Mouse (Mus musculus): ENCODE measurements around the gene Zpr1.

Gene Zpr1

DNA sequence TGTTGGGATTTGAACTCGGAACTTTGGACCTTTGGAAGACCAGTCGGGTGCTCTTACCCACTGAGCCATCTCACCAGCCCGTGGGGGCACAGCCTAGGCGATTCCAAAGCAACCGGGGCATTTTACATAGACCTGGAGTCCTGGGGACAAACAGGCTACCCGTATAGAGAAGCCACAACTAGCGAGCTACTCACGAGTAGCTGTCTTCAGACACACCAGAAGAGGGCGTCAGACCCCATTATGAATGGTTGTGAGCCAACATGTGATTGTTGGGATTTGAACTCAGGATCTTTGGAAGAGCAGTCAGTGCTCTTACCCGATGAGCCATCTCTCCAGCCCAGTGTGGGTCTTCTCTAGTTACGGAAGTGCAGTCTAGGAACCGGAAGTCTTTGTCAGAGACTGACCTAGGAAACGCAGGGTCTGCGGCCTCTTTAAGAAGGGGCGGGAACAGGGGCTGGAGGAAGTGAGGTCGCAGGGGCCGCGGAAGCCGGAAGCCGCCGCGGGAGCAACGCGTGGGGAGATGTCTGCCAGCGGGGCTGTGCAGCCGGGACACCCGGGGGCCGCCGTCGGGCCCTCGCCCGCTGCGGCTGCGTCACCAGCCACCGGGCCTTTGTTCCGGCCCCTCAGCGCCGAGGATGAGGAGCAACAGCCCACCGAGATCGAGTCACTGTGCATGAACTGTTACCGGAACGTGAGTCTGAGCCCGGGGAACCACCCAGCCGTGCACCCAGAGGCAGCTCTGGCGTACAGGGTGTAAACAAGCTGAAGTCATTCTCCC, at the start of gene Zpr1:
Gene Zpr1 (plus strand): TSS at position 388 of the 778 bp plus-strand sequence.
- peak; percentile 94 for DNase-seq (ENCODE audit: low read depth, low spot score)

DNA sequence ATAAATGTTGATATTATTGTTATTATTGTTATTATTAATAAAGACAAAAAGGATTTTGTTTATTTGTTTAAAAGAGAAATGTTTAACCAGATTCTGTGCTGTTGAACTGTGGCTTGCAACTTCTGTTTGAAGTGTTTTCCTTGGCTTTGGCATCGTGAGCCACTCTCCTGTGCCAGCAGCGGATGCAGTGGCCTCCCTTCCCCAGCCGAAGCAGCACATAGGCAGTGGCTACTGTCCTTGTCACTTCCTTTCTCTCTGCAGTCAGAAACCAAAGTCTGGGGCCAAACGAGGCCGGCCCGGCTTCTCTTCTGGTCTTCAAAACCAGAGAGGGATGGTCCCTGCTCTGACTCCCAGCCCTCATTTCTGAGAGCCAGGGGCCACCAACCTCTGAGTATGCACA, 49.8 kb upstream of the Zpr1 start:
- no peak for DNase-seq (ENCODE audit: low read depth, low spot score)

DNA sequence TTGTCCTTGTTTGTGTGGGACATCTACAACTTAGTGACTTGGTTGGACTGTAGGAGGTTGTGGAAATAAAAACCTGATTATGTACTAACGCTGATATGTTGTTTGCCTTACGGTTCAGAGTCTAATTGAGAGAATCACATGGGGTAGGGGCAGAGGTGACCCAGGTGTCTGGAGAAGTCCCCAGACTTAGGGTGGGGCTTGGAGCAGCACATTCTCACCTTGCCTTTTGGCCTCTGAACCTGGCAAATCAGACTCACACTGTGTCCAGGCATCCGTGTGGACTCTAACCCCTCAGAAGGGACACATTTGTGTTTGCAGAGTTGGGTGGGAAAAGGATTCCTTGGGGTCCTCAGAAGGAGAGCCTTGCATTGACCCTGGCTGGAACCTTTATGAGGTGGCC, 48.8 kb upstream of the Zpr1 start:
- no peak for DNase-seq (ENCODE audit: low read depth, low spot score)

DNA sequence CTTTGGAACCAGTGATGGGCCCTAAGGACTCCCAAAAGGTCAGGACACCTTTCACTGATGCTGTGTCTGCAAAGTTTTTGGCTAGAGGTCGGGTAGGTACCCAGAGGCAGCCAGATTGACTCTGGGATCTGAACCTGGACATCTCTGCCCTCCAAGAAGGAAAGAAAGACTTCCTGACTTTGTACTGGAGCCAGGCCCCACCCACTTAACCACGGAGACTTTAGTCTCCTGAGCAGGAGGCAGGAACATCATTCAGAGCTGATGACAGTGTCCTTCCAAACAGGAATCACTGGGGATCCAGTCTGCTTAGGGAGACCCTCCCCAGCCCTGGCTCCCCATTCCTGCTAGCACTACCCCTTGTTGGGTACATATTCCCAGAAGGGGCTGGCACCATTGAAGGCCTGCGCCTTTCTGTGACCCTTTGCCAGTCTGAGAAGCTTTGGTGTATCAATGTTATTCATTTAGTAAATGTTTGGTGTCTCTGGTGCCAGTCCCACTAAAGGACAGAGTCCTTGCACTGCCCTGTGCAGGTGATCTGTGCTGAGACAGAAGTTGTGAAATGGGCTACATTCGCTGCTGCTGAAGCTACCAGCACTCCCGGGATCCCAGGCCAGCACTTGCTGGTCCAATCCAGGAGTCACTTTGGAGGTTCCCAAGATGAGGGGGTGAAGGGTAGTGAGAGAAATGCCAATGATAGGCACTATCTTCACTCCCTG, 47.8 kb upstream of the Zpr1 start:
- DNase-seq (ENCODE audit: low read depth, low spot score): no peak

DNA sequence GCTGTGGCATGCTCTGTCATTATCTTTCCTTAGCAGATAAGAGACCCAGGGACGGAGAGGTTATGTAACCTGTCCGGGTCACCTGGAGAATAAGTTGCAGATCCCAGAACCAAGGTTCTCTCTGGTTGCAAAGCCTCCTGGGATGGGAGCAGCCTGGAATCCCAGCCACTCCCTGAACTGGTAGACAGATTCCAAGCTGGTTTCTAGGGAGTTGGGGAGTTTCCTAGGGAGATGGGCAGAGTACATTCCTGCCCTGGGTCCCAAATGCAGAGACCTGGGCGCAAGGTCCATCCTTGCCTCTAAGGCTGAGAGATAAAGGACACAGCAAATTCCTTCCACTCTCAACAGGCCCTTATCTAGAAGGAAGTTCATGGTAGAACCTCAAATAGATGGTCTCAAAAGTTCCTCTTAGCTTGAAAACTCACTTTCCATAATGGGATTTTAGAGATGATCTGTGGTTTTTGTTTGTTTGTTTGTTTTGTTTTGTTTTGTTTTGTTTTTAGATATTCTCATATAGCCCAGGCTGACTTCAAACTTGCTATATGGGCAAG, 45.7 kb upstream of the Zpr1 start:
- no peak for DNase-seq (ENCODE audit: low read depth, low spot score)

DNA sequence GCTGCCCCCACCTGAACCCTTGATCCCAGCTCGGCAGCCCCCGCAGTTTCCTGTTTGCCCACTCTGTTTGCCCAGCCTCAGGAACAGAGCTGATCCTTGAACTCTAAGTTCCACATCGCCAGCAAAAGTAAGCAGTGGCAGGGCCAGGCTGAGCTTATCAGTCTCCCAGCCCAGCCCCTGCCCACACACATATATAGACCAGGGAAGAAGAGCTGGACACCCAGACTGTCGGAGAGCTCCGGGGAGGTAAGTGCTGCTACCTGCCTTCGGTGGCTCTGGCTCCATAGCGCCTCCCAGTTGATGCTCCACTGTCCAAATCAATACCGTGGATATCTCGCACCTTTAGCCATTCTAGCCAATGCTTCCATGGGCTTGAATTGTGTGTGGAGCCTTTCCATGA, 44.4 kb upstream of the Zpr1 start, which contains the start of gene Apoa1:
Gene Apoa1 (plus strand): TSS at position 90 of the 400 bp plus-strand sequence.
- no peak for DNase-seq (ENCODE audit: low read depth, low spot score)

DNA sequence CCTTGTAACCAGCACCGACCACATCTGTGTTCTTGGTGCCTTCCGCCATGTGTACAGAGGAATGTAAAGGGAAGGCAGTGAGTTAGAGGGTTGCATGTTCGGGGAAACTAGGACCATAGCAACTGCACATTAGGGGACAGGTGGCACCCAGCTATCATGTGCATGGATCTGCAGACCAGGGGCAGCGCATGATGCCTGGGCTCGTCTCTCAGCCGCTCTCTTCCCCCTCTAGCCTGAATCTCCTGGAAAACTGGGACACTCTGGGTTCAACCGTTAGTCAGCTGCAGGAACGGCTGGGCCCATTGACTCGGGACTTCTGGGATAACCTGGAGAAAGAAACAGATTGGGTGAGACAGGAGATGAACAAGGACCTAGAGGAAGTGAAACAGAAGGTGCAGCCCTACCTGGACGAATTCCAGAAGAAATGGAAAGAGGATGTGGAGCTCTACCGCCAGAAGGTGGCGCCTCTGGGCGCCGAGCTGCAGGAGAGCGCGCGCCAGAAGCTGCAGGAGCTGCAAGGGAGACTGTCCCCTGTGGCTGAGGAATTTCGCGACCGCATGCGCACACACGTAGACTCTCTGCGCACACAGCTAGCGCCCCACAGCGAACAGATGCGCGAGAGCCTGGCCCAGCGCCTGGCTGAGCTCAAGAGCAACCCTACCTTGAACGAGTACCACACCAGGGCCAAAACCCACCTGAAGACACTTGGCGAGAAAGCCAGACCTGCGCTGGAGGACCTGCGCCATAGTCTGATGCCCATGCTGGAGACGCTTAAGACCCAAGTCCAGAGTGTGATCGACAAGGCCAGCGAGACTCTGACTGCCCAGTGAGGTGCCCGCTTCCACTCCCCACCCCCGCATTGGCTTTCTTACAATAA, 43.1 kb upstream of the Zpr1 start:
- DNase-seq (ENCODE audit: low read depth, low spot score): peak; percentile 70

DNA sequence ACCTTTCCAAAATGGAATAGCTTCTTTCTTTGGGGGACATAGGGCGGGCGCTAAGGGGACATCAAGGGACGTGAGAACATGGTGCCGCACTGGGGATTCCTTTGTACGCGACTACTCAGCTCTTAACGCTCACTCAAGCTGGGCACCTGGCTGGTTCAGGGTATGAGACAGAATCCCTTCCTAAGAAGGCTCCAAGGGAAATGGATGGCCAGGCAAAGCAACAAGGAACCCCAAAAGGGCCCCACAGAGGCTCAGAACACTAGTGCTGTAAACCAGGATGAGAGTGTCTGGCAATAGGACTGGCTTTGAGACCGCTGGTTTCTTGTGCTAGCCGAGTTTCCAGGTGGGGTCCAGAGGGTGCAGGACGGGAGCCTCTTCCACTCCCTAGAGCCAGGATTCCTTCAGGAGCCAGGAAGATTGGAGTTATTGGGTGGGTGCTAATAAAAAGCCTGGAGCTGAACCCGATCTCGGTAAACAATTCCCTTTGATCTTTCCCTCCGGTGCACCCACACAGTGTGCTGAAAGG, 42.4 kb upstream of the Zpr1 start:
- no peak for DNase-seq (ENCODE audit: low read depth, low spot score)

DNA sequence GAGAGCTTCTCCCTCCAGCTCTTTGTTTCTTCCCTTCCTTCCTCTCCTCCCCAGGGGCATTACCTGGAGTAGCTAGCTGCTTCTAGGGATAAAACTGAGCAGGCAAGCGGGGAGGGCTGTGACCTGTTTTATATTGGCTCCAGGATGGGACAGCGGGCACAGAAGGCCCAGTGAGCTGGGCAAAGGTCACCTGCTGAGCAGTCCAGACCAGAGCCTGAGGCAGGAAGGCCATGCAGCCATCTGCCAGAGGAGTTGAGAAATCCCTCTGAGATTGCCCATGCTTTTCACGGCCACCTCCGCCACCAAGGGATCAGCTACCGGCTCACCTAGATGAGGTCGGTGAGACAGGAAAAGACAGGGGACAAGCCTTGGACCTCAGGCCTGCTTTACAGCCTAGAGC, 37.7 kb upstream of the Zpr1 start:
- no peak for DNase-seq (ENCODE audit: low read depth, low spot score)

DNA sequence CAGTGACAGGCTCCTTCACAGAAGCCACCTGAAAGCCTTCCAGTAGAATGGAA, 37.4 kb upstream of the Zpr1 start, which contains the start of gene Apoc3:
Gene Apoc3 (minus strand): TSS at position 41 of the 53 bp plus-strand sequence.
- DNase-seq (ENCODE audit: low read depth, low spot score): no peak

DNA sequence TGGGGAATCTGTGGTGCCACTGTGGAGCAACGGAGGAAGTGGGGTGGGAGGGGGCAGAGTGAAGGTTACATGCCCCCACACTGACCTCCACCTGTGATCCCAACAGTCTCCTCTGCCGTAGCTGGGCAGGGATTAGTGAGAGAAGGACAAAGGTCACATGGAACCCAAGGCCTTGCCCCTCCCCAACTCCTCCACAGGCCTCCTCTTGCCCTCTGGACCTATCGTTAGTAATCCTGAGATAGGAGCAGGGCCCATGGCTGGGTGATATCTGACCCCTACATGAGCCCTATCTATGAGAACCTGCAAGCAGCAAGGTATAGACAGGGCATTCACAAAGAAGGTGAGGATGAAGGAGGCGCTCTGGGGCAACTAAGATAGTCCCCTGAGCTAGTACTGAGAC, 37.2 kb upstream of the Zpr1 start:
- no peak for DNase-seq (ENCODE audit: low read depth, low spot score)

DNA sequence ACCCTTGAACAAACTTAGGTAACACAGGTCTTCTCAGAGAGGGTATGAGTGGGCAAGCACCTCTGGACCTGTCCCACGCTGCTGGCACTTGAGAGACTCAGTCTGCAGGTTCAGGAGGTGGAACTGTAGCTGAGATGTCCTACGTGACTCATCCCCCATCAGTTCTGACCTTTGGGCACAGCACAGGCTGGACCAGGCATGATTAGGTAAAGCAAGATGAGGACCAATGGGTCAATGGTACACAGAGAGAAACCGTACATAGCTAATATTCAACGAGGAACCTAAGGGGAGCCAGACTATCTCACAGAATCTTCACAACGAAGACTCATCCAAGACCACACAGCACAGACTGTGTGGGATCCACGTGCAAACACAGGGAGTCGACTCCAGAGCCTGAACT, 34.0 kb upstream of the Zpr1 start:
- DNase-seq (ENCODE audit: low read depth, low spot score): no peak

DNA sequence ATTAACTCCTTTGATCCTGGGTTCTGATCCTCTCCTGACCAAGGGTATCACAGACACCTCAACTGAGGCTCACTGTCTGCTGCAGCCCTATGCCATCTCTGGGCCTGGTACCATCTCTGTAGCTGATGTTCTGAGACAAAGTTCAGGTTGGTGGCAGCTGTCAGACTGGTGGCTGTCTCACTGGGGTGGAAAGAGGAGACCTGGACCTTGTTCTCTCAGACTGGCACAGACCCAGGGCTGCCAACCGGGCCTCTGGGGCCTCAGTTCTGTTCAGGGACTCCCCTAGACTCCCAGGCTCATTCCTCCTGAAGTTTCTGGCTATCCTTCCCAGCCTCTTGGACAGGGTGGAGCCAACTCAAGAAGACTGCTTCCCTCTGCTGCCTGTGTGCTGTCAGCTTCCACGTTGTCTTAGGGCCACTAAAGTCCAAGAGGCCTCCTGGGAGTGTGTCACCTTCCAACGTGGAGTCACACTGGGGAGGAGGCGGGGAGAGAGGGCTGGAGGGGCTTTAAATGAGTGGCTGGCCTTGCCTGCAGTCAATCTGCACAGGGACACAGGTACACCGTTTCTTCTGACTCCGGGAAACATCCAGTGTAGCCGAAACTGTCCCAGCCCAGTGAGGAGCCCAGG, 32.2 kb upstream of the Zpr1 start, which contains the start of gene Apoa4:
Gene Apoa4 (plus strand): TSS at position 171 of the 628 bp plus-strand sequence.
- DNase-seq (ENCODE audit: low read depth, low spot score): no peak

DNA sequence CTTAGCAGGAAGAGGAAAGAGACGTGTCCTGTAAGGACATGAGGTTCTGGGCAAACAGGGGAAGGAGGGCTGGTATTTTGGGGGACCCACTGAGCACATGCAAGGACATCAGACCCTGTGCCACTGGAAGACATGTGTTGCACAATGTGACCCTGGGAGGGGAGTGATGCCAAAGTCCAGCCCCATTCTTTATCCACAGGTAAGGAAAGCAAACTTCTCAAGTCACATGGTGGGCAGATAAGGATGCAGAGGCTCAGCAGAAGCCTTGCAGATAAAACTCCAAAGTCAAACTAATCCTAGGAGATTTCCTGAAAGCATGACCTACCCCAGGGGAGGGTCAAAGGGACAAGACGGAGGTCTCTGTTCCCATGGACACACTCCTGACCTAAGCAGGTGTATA, 31.0 kb upstream of the Zpr1 start:
- no peak for DNase-seq (ENCODE audit: low read depth, low spot score)

DNA sequence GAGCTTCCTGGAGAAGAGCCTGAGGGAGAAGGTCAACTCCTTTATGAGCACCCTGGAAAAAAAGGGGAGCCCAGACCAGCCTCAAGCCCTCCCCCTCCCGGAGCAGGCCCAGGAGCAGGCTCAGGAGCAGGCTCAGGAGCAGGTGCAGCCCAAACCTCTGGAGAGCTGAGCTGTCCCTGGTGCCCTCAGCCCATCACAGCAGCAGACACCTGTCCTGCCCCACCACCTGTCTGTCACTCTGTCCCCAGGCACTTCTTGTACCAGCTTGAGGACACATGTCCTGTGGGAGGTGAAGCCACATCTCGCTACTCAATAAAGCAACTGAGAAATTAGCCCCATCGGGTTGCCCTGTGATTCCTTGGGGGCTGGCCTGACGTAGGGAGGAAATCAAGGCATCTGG, 29.7 kb upstream of the Zpr1 start:
- no peak for DNase-seq (ENCODE audit: low read depth, low spot score)

DNA sequence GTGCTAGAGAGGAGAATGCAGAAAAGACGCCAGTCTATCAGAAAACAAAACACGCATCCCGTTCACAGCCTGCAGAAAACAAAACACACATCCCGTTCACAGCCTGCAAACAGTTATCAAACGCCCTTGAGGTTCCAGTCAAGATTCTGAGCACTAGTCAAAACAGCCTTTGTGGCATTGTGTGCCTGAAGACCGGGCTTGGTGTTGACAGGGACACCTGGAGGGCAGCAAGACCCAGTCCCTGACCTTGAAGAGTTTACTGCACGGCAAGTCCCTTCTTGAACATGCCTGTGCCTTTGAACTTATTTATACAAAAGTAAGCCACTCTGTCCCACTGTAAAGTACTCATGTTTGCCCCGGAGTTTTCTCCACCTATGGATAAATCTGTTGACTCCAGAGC, 29.3 kb upstream of the Zpr1 start:
- DNase-seq (ENCODE audit: low read depth, low spot score): no peak

DNA sequence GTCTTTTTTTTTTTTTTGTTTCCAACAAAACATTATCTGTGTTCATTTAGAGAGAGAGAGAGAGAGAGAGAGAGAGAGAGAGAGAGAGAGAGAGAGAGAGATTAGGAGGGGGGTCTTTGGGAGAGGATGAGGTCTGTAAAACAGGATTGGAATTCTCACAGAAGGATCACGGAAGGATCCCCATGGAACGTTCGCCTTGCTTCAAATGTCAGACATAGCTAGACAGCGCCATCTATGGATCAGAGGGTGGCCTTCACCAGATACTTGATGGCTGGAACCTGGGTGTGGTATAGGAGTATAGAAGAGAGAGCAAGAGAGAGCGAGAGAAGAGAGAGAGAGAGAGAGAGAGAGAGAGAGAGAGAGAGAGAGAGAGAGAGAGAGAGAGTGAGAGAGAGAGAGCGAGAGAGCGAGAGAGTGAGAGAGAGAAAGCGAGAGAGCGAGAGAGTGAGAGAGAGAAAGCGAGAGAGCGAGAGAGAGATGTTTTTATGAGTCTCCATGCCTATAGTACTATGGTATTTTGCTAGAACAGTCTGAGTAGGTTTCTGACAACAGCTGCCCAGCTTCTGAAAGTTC, 26.0 kb upstream of the Zpr1 start:
- peak; percentile 89 for DNase-seq (ENCODE audit: low read depth, low spot score)

DNA sequence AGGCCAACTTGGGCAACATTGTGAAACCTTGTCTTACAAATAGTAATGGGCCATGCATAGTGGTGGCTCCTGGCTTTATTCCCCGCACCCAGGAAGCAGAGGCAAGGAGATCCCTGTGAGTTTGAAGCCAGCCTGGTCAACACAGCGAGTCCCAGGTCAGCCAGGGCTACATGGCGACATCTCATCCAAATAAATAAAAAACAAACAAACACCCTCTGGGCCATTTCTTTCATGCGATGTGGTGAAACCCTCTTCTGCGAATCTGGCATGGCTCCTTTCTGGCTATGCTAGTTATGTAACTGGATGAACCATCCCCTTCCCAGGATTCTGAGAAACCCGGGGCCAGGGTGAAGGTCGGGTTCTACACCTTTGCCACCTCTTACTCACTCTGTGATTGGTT, 16.7 kb upstream of the Zpr1 start:
- no peak for DNase-seq (ENCODE audit: low read depth, low spot score)

DNA sequence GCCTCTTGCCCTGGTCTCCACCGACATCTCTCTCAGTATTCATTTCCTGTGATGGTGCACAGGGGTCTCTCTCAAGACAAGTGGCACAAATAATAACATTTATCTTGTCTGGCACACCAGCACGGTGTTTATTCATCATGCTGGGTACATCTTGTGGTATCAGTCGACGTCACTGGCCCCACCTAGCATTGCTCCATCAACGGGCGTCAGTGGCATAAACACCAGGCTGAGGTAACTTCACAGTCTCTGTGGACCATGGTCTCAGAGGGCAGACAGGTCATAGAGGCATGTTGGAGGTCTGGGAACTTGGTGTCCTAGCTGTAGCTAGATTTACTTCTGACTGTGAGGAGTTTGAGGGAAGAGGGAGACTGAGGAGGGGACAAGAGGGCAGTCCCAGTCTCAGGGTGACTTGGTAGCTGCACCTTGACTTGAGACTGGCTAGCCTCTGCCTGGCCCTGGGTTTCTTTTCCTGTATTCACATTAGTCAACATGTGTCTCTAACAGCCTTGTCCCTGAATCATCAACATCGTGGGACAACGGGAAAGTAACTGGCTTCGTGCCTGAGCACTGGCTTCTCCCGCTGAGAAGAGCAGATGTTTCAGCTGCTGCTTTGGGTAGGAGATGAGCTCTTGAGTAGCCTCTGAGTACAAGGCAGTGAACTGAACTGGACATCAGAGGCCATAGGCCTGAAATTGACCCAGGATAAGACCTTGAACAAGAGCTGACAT, 16.0 kb upstream of the Zpr1 start:
- peak; percentile 34 for DNase-seq (ENCODE audit: low read depth, low spot score)

DNA sequence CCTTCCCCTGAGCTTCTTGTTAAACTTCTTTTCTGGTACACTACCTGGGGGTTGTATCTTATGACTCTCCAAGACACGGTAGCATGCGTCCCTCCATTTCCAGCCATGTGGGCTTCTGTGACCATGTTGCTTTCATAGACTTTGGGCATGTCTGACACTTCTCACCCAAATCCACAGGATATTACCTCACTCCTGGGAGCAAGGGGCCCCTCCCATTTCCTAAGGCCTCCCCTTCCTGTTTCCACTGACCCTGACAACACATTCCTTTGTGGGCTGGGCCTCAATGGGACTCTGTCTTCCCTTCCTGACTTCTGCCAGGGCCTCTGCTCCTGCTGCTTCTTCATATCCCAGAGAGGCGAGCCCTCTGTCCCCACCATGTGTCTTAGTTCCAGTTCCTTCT, 15.3 kb upstream of the Zpr1 start:
- peak; percentile 67 for DNase-seq (ENCODE audit: low read depth, low spot score)

DNA sequence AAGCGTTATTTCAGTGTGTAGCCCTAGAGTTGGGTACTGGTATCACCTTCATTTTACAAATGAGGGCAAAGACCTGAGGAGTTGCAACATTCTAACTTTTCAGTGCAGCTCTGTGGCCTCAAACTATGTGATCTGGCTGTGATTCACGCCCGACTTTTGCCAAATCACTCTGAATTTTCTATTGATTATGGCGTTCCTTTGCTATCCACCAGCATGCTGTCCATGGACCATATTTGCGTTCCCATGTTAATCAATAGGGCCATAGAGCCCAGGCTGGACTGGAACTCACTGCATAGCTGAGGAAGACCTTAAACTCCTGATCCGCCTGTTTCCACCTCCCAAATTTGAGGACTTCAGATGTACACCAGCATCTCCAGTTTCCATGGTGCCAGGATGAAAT, 13.8 kb upstream of the Zpr1 start:
- DNase-seq (ENCODE audit: low read depth, low spot score): no peak

Measured in 3T3-L1 (cell line).